Mouse (Mus musculus): Measurements from ENCODE around the gene Esp15. TPM values are rescaled to one million over a fixed set of nuclear protein-coding genes. Genes with fewer than 3 reads are reported as not detected.
"Not testable (repeated sequence)": the region's sequence is repeated elsewhere in the genome, so short reads cannot be mapped to it uniquely, and the experiment has no call there.

The Esp15 gene
- total RNA-seq (2021): not detected
- long read RNA-seq, experiment 1: 0 reads
- long read RNA-seq, experiment 2: 0 reads

- not testable (repeated sequence) for DNase-seq (ENCODE audit: low spot score in 2 of 2); H3K27ac ChIP-seq; H3K4me3 ChIP-seq
Measured at GRCm38 (mm10) chr17:39640654-39641053, at the start of gene Esp15. TSS of gene Esp15 (plus strand) at chr17:39640954.

DNA sequence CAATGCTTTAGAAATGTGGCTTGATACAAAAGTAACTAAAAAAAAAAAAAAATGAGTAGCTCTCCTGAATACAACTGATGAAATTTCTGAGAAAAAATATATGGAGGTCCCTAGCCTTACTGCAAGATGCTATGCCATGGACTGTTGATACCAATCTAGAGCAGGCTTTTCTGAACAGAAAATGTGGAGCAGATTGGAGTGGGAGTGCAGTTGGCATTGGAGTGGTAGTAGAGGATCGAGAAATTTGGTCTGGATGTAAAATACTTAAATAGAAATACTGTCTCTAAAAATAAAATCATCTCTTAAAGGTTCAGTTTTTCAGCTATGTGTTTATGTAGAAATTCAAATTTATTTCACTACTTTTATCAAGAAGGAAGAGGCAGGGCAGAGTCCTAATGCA lies 49.2 kb upstream of the Esp15 start:
- H3K4me3 ChIP-seq: no peak overlapping the region
- no peak for TF ChIP-seq CTCF (conservative IDR thresholded peaks at IDR 0.05)
- no peak for DNase-seq (ENCODE audit: low spot score in 2 of 2)
- no peak overlapping the region for H3K27ac ChIP-seq

Other genes with a start within 250 kb of the Esp15 start
- gene Esp18, start 234.6 kb upstream of the Esp15 start, total RNA-seq (2021): not detected
- not detected for gene Esp16, start 104.8 kb upstream of the Esp15 start, total RNA-seq (2021)